Mouse (Mus musculus): Measurements from ENCODE around the gene Depdc5. TPM values are rescaled to one million over a fixed set of nuclear protein-coding genes. Genes with fewer than 3 reads are reported as not detected.

Gene Depdc5
- 43.6 TPM for polyA plus RNA-seq (2015; fragmentation: Illumina TruSeq; extraction: RNeasy Lipid Tissue Mini Kit (QIAGEN cat#74804); ENCODE audit: insufficient read depth, low replicate concordance)

GRCm38 (mm10) chr5:32863253-32864228 lies at the start of gene Depdc5:
TSS of gene Depdc5 (plus strand) at chr5:32863701.

GRCm38 (mm10) chr5:32827009-32827408 lies 36.5 kb upstream of the Depdc5 start, which contains the start of gene Gm20671:
TSS of gene Gm20671 (minus strand) at chr5:32827109.

GRCm38 (mm10) chr5:32853731-32854507 lies 9.6 kb upstream of the Depdc5 start, which contains the start of gene Prr14l:
TSS of gene Prr14l (minus strand) at chr5:32854256.

GRCm38 (mm10) chr5:33018561-33019425 lies 155.3 kb downstream of the Depdc5 start, which contains the start of gene Ywhah:
TSS of gene Ywhah (plus strand) at chr5:33018816.

Other genes with a start within 250 kb of the Depdc5 start
- gene Pisd, start 78.1 kb upstream of the Depdc5 start, polyA plus RNA-seq (2015; fragmentation: Illumina TruSeq; extraction: RNeasy Lipid Tissue Mini Kit (QIAGEN cat#74804); ENCODE audit: insufficient read depth, low replicate concordance): 26.2 TPM
- not detected for gene Gm20671, start 36.6 kb upstream of the Depdc5 start, polyA plus RNA-seq (2015; fragmentation: Illumina TruSeq; extraction: RNeasy Lipid Tissue Mini Kit (QIAGEN cat#74804); ENCODE audit: insufficient read depth, low replicate concordance)
- gene Prr14l, start 9.4 kb upstream of the Depdc5 start, polyA plus RNA-seq (2015; fragmentation: Illumina TruSeq; extraction: RNeasy Lipid Tissue Mini Kit (QIAGEN cat#74804); ENCODE audit: insufficient read depth, low replicate concordance): 33.1 TPM
- gene Ywhah, start 155.1 kb downstream of the Depdc5 start, polyA plus RNA-seq (2015; fragmentation: Illumina TruSeq; extraction: RNeasy Lipid Tissue Mini Kit (QIAGEN cat#74804); ENCODE audit: insufficient read depth, low replicate concordance): 299 TPM
- not detected for gene Slc5a1, start 240.5 kb downstream of the Depdc5 start, polyA plus RNA-seq (2015; fragmentation: Illumina TruSeq; extraction: RNeasy Lipid Tissue Mini Kit (QIAGEN cat#74804); ENCODE audit: insufficient read depth, low replicate concordance)

Data from spleen, adult 10 weeks (tissue).